Mouse (Mus musculus): Measurements from ENCODE around the gene Zrsr1. TPM values are rescaled to one million over a fixed set of nuclear protein-coding genes. Genes with fewer than 3 reads are reported as not detected.
A peak's percentile ranks its signal among the peaks of the same experiment; 100 is the strongest.

Zrsr1 gene
- total RNA-seq, 2 experiments from 2014 or later: 50.8 to 57.3 TPM

GRCm38 (mm10) chr11:22970546-22970945 is 1.3 kb upstream of the Zrsr1 start:
- DNase-seq (ENCODE audit: low spot score in 2 of 2): no peak

GRCm38 (mm10) chr11:22972746-22973526 is 1.1 kb downstream of the Zrsr1 start:
- peak; percentile 88 for DNase-seq (ENCODE audit: low spot score in 2 of 2)

DNA sequence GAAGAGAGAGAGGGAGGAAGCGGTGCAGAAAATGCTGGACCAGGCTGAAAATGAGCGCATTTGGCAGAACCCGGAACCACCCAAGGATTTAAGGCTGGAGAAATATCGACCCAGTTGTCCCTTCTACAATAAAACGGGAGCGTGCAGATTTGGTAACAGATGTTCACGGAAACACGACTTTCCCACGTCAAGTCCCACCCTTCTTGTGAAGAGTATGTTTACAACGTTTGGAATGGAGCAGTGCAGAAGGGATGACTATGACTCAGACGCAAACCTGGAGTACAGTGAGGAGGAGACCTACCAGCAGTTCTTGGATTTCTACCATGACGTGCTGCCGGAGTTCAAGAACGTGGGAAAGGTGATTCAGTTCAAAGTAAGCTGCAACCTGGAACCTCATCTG is 1.8 kb downstream of the Zrsr1 start:
- DNase-seq (ENCODE audit: low spot score in 2 of 2): no peak

DNA sequence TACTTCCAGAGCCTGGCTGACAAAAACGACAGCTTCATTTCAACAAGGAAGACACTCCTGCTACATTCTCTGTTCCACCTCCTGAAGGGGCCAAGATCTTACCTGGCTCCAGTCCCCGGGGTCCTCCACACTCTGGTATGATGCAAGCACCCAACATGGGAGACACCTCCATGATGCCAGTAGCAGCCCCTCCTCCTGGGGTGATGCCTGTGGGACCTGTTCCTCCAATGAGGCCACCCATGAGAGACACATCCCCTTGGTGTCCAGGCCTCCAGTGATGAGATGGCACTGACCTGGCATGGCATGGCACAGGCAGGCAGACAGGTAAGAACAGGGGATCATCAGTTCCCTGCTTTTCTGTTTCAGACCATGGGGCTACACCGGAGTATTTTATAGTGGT is 6.4 kb downstream of the Zrsr1 start:
- DNase-seq (ENCODE audit: low spot score in 2 of 2): no peak

GRCm38 (mm10) chr11:22978711-22979110 is 6.9 kb downstream of the Zrsr1 start:
- no peak for DNase-seq (ENCODE audit: low spot score in 2 of 2)

- no peak for DNase-seq (ENCODE audit: low spot score in 2 of 2)
Observed at GRCm38 (mm10) chr11:22979221-22979620, 7.4 kb downstream of the Zrsr1 start.

DNA sequence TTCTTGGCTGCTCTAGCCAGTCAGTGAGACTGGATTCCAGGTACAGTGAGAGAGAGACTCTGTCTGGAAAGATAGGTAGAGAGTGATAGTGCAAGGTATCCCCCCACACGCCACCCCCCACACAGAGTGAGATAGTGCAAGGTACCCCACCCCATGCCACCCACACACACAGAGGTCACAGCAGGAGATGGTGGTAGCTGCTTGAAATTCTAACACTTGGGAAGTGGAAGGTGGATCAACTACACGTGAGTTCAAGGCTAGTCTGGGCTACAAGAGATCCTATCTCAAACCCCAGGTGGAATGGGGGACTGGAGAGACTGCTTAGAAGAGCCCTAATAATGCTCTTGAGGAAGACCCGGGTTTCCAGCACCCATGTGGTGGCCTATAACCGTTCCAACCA is 9.2 kb downstream of the Zrsr1 start:
- no peak for DNase-seq (ENCODE audit: low spot score in 2 of 2)

GRCm38 (mm10) chr11:22981543-22981950 is 9.7 kb downstream of the Zrsr1 start:
- no peak for DNase-seq (ENCODE audit: low spot score in 2 of 2)

GRCm38 (mm10) chr11:22981984-22982757 is 10.4 kb downstream of the Zrsr1 start, which contains the start of the genes Gm28048 and Commd1:
Gene Gm28048 (minus strand): TSS chr11:22982090.
Gene Commd1 (minus strand): TSS chr11:22982382.
- DNase-seq (ENCODE audit: low spot score in 2 of 2): peak; percentile 96 to 97

DNA sequence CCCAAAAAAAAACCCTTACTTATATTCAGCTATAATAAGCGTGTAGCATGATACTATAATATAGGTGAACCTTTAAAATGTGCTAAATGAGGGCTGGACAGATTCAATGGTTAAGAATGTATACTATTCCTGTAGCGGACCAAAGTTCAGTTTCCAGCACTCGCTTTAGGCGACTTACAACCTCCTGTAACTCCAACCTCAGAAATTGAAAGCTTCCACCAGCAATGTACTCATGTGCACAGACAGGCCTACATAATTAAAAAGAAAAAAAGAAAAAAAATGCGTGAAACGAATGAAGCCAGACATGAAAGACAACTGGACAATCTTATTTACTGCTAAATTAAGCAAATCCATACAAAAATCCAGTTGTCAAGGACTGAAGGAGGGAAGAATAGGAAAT is 11.0 kb downstream of the Zrsr1 start:
- no peak for DNase-seq (ENCODE audit: low spot score in 2 of 2)

GRCm38 (mm10) chr11:22985510-22985909 is 13.7 kb downstream of the Zrsr1 start:
- DNase-seq (ENCODE audit: low spot score in 2 of 2): no peak

- peak in 1 of 2 experiments; percentile 77 for DNase-seq (ENCODE audit: low spot score in 2 of 2)
Observed at GRCm38 (mm10) chr11:22987357-22987756, 15.6 kb downstream of the Zrsr1 start.

DNA sequence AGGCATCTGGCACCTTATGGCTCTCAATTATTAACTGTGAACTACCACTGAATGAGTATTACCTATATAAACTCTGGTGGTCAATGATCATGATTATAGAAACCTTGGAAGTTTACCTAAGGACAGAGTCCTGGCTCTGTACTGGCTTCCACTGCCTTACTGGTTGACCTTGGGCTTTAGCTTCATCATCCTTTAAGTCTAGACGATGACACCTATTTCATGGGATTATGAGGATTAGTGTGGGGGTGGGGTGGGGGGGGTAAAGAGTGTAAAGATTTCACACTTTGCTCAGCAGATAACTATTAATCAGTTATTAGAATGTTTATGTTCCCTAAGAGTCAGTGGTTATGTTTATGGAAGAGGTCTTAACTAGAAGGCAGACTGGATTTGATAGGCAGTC is 18.0 kb downstream of the Zrsr1 start:
- no peak for DNase-seq (ENCODE audit: low spot score in 2 of 2)

DNA sequence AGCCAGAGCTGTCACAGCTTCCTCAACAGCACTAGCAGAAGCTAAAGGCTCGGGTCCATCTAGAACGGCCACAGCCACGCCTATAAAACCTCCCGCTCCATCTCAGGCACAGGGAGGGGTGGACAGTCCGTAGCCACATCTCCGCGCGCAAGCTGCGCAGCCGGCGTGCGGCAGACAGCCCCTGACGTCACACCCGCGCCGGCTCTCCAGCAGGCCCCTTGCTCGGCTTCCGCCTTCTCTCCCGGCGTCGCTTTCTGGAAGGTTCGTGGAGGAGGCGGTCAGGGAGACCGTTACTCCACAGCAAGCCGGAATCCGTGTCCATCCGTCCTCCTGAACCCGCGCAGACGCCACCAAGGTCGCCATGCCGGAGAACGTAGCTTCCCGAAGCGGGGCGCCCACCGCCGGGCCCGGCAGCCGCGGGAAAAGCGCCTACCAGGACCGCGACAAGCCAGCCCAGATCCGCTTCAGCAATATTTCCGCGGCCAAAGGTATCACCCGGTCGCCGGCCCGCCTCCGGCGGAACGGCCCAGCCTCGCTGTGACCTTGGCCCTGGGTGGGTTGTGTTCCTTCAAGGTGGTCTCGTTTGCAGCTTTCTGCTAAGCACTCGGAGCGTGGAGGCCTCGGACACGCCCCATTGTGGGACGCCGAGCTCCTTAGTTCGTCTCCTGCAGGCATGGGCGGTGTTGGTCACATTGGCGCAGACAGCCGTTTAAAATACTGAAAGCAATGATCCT is 18.8 kb downstream of the Zrsr1 start, which contains the start of gene Cct4:
TSS of gene Cct4 (plus strand) at position 127 of the 734 bp plus-strand sequence.
- DNase-seq (ENCODE audit: low spot score in 2 of 2): peak; percentile 88 to 93

DNA sequence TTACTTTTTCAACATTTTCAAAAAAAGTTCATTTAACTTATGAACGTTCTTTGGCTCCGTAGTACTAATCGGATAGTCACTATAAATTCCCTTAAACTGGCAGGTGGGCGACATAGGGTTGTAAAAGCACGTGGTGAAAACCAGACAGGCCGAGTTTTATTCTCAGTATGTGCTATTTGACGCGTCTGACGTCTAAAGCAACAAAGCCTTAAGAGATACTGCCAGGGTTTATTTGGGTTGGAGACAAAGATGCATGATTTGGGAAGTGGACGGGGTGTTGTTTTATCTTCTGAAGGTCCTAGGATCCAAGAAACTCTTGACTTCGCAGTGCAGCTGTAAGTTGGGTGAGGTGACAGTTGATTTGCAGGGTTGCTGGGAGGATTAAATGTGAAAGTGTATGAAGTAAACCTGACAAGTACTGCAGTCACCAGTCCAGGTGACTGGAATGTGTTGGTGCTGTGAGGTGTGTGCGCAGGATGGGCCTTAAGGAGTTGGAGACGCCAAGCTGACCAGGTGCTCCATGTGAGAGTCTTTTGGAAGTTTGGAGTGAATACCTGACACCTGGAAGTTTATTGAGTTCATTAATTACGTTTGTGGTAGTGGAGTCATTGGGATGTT is 19.5 kb downstream of the Zrsr1 start:
- no peak for DNase-seq (ENCODE audit: low spot score in 2 of 2)

DNA sequence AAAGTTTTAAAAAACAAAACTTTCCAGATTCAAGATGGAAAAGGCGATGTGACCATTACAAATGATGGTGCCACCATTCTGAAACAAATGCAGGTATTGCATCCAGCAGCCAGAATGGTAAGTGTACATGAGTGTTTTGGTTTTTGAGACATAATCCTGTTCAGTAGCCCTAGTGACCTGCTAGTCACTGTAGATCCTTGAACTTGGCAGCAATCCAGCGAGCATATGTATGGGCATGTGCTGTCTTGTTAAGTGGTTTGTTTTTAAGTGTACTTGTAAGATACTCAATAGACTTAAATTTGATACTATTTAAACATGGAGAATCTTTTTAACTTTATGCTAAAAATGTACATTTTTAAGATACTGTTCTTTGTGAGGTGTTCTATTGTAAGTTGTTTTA is 22.5 kb downstream of the Zrsr1 start:
- DNase-seq (ENCODE audit: low spot score in 2 of 2): no peak

- DNase-seq (ENCODE audit: low spot score in 2 of 2): no peak
Observed at GRCm38 (mm10) chr11:22995461-22995860, 23.7 kb downstream of the Zrsr1 start.

- DNase-seq (ENCODE audit: low spot score in 2 of 2): no peak
Observed at GRCm38 (mm10) chr11:22998308-22998707, 26.5 kb downstream of the Zrsr1 start.

- DNase-seq (ENCODE audit: low spot score in 2 of 2): no peak
Observed at GRCm38 (mm10) chr11:23005276-23005675, 33.5 kb downstream of the Zrsr1 start.

DNA sequence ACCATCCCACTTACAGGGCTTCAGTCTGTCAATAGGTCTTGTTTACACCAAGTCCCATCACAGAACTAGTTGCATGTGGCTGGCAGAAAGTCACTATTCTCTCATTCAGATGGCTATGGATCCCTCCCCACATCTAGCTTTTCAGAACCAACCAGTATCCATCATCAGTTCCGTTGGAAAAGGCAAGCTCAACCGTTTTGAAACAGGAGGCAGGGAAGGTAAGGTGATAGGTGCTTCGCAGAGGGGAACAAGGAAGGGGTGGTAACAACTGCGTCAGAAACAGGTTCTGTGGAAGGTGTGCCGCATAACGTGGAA is 35.3 kb downstream of the Zrsr1 start:
- DNase-seq (ENCODE audit: low spot score in 2 of 2): no peak

DNA sequence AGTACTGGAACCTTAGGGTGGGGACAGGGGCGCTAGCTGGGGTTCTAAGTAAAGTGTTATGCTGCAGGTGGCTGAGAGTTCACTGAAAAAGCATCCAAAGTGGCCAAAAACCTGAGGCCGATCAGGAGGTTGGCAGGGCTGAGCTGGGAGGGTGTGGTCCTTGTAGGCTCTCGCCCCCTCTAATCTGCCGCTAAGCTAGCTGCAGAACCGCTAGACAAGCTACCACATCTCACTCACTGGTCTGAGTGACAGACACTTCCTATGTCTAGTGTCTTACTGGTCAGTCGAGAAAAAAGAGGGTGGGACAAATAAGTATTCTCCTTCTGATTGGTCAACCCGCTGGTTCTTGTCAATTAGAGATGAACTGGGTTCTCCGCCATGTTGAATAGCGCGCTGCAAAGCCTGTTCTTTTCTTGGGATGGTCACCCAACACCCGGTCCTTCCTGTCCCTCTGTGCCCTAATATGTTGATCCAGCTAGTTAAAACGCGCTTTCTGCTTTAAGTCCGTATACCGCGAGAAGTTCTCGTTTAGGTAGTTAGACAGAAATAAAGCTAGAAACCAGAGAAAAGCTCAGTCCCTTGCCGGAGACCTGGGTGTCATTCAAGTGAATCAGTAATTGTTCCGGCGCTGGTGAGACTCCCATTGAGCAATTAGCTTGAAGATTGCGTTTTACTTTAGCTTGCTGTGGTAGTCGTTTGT is 35.8 kb downstream of the Zrsr1 start, which contains the start of gene Fam161a:
TSS of gene Fam161a (plus strand) at position 51 of the 700 bp plus-strand sequence.
- peak; percentile 82 to 96 for DNase-seq (ENCODE audit: low spot score in 2 of 2)
